Mouse (Mus musculus): Measurements from ENCODE around the gene Ssbp2. TPM values are rescaled to one million over a fixed set of nuclear protein-coding genes. Genes with fewer than 3 reads are reported as not detected.

Ssbp2 gene
- polyA plus RNA-seq, 1 experiment from 2014 or later = 77.7 TPM

DNA sequence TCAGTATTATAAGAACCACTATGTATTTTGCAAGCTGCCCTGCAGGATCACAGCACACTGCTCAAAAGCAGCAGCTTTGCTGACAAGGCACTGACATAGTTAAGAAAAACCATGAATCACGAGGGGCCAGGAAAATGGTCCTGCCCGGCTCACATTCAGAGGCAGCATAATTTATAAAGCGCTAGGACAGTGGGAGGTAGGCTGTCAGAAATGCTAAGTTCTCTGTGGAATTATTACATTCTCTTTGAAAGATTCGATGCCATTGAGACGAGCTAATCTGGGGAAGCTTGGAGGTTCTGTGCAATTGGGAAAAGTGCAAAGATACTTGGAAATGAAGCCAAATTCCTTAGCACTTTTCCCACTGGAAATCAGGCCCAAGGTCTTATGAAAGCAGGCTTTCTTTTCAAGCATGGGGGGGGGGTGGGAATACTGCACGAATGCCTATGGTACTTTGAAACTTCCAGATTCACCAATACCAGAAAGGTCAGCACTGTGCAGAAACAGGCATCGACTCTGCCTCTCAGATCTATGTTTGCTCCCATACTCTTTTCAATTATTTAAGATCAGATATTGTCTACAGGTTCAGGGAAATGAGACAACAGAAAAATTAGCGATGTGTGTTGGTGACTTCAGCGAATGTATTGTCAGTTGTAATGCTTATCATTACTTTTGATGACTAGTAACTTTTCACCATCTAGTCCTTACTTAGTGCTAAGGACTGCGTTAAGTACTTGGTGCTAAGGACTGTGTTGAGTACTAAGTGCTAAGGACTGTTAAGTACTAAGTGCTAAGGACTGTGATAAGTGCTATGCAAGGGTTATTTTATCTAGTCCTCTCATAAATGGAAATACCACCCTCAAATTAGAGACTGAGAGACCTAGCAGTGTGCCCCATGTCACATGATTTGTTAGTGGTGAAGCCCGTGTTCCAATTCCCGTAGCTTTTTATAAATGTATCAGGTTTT, 28.4 kb upstream of the Ssbp2 start:
- ATAC-seq (replicated peaks; ENCODE audit: low FRiP score, low read depth) = no peak
- WGBS = 50% methylated on average over 12 of the region's 12 CpGs

DNA sequence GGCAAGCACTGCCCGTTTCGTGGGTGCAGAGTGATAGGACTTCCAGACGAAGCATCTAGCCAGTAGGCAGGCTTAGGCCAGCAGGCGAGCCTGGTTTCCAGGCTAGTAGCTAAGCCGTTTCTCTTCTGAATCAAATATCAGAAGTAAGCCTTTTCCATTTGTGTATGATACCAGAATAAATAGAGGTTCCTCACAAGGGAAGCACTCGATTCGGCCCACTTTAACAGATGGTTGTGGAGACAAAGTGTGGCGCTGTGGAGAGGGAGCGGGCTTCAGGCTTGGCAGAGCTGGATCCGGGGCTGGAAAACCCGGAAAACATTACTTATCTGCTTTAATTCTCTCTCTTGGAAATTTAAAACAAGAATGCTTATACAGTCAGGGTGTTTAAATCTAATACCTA, 27.1 kb upstream of the Ssbp2 start:
- Histone ChIP-seq H3K27ac (no peak overlapping the region), H3K9ac (ENCODE audit: low read depth, low read length) (no peak overlapping the region), H3K27me3 (ENCODE audit: insufficient read depth, low read length) (no peaks in the 10 kb centered on the region), H3K4me3 (replicated peaks; ENCODE audit: low read depth, low read length) (no peak overlapping the region), H3K4me1 (replicated peaks; ENCODE audit: insufficient read depth, low read length) (no peaks in the 10 kb centered on the region), H3K36me3 (ENCODE audit: insufficient read depth, low read length) (no peaks in the 10 kb centered on the region), H3K4me2 (ENCODE audit: low read length) (no peak overlapping the region), H3K9me3 (replicated peaks; ENCODE audit: low read length) (no peaks in the 10 kb centered on the region)
- DNase-seq (ENCODE audit: low spot score) = no peak
- WGBS = 85% methylated on average over 11 of the region's 11 CpGs
- no peak for ATAC-seq (replicated peaks; ENCODE audit: low FRiP score, low read depth)
- no peak for TF ChIP-seq CTCF (IDR thresholded peaks at IDR 0.05; ENCODE audit: low read depth)

More for the DNA sequence above, 28.4 kb upstream of the Ssbp2 start:
- Histone ChIP-seq H3K4me1 (replicated peaks; ENCODE audit: insufficient read depth, low read length) (no peaks in the 10 kb centered on the region), H3K4me3 (replicated peaks; ENCODE audit: low read depth, low read length) (no peak overlapping the region), H3K36me3 (ENCODE audit: insufficient read depth, low read length) (no peaks in the 10 kb centered on the region), H3K9me3 (replicated peaks; ENCODE audit: low read length) (no peaks in the 10 kb centered on the region), H3K27ac (no peak overlapping the region), H3K4me2 (ENCODE audit: low read length) (no peak overlapping the region), H3K9ac (ENCODE audit: low read depth, low read length) (no peak overlapping the region), H3K27me3 (ENCODE audit: insufficient read depth, low read length) (no peaks in the 10 kb centered on the region)
- TF ChIP-seq CTCF (IDR thresholded peaks at IDR 0.05; ENCODE audit: low read depth) = no peak
- DNase-seq (ENCODE audit: low spot score) = no peak

DNA sequence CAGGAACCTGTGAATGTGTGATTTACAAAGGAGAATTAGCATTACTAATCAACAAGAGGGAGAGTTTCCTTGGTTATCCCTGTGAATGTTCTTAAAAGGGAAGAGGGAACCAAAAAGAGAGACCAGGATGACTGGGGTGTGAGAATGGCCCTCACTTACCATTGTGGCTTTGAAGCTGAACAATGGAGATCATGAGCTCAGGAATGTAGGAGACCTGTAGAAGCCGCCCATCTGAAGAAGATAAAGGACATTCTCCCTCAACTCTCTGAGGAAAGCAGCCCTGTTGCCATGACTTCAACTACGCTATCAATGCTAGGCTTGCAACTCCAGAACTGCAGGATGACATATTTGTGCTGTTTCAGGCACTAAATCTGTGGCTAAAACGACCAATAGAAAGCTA, 22.2 kb upstream of the Ssbp2 start:
- ATAC-seq (replicated peaks; ENCODE audit: low FRiP score, low read depth) (no peak), DNase-seq (ENCODE audit: low spot score) (no peak)
- no peak overlapping the region for H3K9ac ChIP-seq (ENCODE audit: low read depth, low read length)
- no peak overlapping the region for H3K4me2 ChIP-seq (ENCODE audit: low read length)
- no peaks in the 10 kb centered on the region for H3K4me1 ChIP-seq (replicated peaks; ENCODE audit: insufficient read depth, low read length)
- no peaks in the 10 kb centered on the region for H3K9me3 ChIP-seq (replicated peaks; ENCODE audit: low read length)
- no peaks in the 10 kb centered on the region for H3K36me3 ChIP-seq (ENCODE audit: insufficient read depth, low read length)
- WGBS = 67% methylated on average over 3 of the region's 3 CpGs
- no peak overlapping the region for H3K4me3 ChIP-seq (replicated peaks; ENCODE audit: low read depth, low read length)
- TF ChIP-seq CTCF (IDR thresholded peaks at IDR 0.05; ENCODE audit: low read depth) = no peak
- H3K27me3 ChIP-seq (ENCODE audit: insufficient read depth, low read length) = no peaks in the 10 kb centered on the region
- H3K27ac ChIP-seq = no peak overlapping the region

DNA sequence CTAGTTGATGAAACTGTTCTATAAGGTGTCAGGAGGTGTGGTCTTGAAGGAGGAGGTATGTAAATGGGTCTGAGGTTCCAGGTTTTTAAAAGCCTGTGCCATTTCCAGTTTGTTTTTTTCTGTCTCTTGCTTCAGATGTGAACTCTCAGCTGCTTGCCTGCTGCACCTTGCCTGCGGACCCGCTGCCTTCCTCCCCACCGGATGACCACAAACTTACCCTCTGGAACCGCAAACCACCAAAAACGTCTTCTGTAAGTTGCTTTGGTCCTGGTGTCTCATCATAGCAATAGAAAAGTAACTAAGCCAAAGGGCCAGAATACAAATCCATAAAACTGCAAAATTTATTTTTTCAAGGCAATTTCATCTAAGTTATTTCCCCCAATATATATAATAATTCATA, 18.6 kb upstream of the Ssbp2 start:
- no peaks in the 10 kb centered on the region for H3K27me3 ChIP-seq (ENCODE audit: insufficient read depth, low read length)
- no peak overlapping the region for H3K4me3 ChIP-seq (replicated peaks; ENCODE audit: low read depth, low read length)
- TF ChIP-seq CTCF (IDR thresholded peaks at IDR 0.05; ENCODE audit: low read depth) = no peak
- ATAC-seq (replicated peaks; ENCODE audit: low FRiP score, low read depth) = no peak
- WGBS = 93% methylated on average over 5 of the region's 5 CpGs
- H3K4me1 ChIP-seq (replicated peaks; ENCODE audit: insufficient read depth, low read length) = no peaks in the 10 kb centered on the region
- H3K36me3 ChIP-seq (ENCODE audit: insufficient read depth, low read length) = no peaks in the 10 kb centered on the region
- no peaks in the 10 kb centered on the region for H3K9me3 ChIP-seq (replicated peaks; ENCODE audit: low read length)
- H3K27ac ChIP-seq = no peak overlapping the region
- DNase-seq (ENCODE audit: low spot score) = no peak
- H3K4me2 ChIP-seq (ENCODE audit: low read length) = no peak overlapping the region
- no peak overlapping the region for H3K9ac ChIP-seq (ENCODE audit: low read depth, low read length)

DNA sequence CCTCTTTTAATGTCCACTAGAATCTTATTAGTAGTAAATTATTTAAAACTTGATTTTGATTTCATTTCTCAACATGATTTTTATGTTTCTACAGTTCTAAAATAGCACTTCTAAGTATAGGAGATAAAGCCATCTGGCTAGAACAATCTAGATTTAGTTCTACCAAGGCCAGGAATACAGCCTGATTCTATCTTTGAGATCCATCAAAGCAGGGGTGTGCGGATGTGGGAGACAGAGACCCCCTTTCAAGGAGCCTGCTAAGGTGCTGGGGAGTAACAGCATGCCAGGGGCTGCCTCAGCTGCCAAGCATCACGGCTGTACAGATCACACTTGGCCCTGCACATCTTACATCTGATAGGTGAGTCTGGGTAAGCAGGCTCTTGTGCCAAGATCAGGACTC, 13.4 kb upstream of the Ssbp2 start:
- 80% methylated on average over 2 of the region's 2 CpGs for WGBS

DNA sequence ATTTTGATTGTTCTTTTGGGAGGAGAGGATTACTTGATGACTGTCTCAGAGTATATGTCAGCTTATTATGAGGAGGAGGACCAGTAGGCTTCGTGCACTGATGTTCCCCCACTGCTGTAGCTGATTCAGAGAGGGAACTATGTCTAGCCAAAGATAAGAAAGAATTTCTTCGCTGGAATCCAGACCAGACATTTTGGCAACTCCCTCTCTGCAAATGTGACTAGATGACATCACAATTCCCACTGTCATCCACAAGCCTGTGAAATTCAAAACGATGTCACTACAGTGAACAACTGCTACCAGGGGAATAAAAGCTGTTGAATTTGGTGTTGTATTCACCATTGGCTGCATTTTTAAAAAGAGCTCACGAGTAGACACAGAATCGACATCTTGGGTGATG, 11.1 kb upstream of the Ssbp2 start:
- ATAC-seq (replicated peaks; ENCODE audit: low FRiP score, low read depth) (no peak), DNase-seq (ENCODE audit: low spot score) (no peak)
- no peaks in the 10 kb centered on the region for H3K27me3 ChIP-seq (ENCODE audit: insufficient read depth, low read length)
- no peaks in the 10 kb centered on the region for H3K4me1 ChIP-seq (replicated peaks; ENCODE audit: insufficient read depth, low read length)
- H3K9ac ChIP-seq (ENCODE audit: low read depth, low read length) = no peak overlapping the region
- H3K4me3 ChIP-seq (replicated peaks; ENCODE audit: low read depth, low read length) = no peak overlapping the region
- no peaks in the 10 kb centered on the region for H3K9me3 ChIP-seq (replicated peaks; ENCODE audit: low read length)
- H3K27ac ChIP-seq = no peak overlapping the region
- TF ChIP-seq CTCF (IDR thresholded peaks at IDR 0.05; ENCODE audit: low read depth) = no peak
- 67% methylated on average over 5 of the region's 5 CpGs for WGBS
- H3K4me2 ChIP-seq (ENCODE audit: low read length) = no peak overlapping the region
- no peaks in the 10 kb centered on the region for H3K36me3 ChIP-seq (ENCODE audit: insufficient read depth, low read length)

More for the DNA sequence above, 13.4 kb upstream of the Ssbp2 start:
- no peak for TF ChIP-seq CTCF (IDR thresholded peaks at IDR 0.05; ENCODE audit: low read depth)
- DNase-seq (ENCODE audit: low spot score) = no peak
- Histone ChIP-seq H3K9ac (ENCODE audit: low read depth, low read length) (no peak overlapping the region), H3K27me3 (ENCODE audit: insufficient read depth, low read length) (no peaks in the 10 kb centered on the region), H3K4me3 (replicated peaks; ENCODE audit: low read depth, low read length) (no peak overlapping the region), H3K9me3 (replicated peaks; ENCODE audit: low read length) (no peaks in the 10 kb centered on the region), H3K27ac (no peak overlapping the region), H3K4me1 (replicated peaks; ENCODE audit: insufficient read depth, low read length) (no peaks in the 10 kb centered on the region), H3K4me2 (ENCODE audit: low read length) (no peak overlapping the region), H3K36me3 (ENCODE audit: insufficient read depth, low read length) (no peaks in the 10 kb centered on the region)
- ATAC-seq (replicated peaks; ENCODE audit: low FRiP score, low read depth) = no peak

Measured in kidney, postnatal 0 days (tissue).